Comparison of ENCODE assay signal across 16 mouse cellular contexts in genomic region chr13:29434726-29435125, GRCm38 (mm10).
DNase-seq lines count a peak whose midpoint lies in the region; ATAC-seq and TF ChIP-seq lines count a peak whose summit lies in the region.
"Had no signal": no experiment of that assay in that cellular context is flagged by ENCODE, and none has a peak within 500 bp of the region (broad histone marks: within the 10 kb centered on the region; RNA-seq: fewer than 3 reads in every experiment).

No protein-coding gene starts in this region.

- no peak overlapping the region for H3K9ac ChIP-seq in forebrain, embryonic 12.5 days
- H3K9ac ChIP-seq: heart, embryonic 15.5 days had no signal

- H3K4me1 ChIP-seq in forebrain, embryonic 10.5 days: 0 out of 2 replicates have a peak, but pooled peaks cover 10% of the 10 kb centered on the region
- no peaks in the 10 kb centered on the region; the same call in 1 of the 2 replicates for H3K4me1 ChIP-seq in forebrain, embryonic 12.5 days
- peaks cover 21% of the 10 kb centered on the region for H3K4me1 ChIP-seq in embryonic facial prominence, embryonic 10.5 days

- H3K27me3 ChIP-seq in forebrain, embryonic 10.5 days (ENCODE audit: poor library complexity, severe bottlenecking): no peaks in the 10 kb centered on the region
- H3K27me3 ChIP-seq in forebrain, embryonic 12.5 days: no peaks in the 10 kb centered on the region
- H3K27me3 ChIP-seq in embryonic facial prominence, embryonic 10.5 days (replicated peaks; ENCODE audit: low read depth, poor library complexity, severe bottlenecking): no peaks in the 10 kb centered on the region
- H3K27me3 ChIP-seq: heart, embryonic 15.5 days had no signal

- no peak overlapping the region for H3K4me2 ChIP-seq in forebrain, embryonic 12.5 days
- H3K4me2 ChIP-seq: heart, embryonic 15.5 days had no signal

- intact Hi-C loops in left cerebral cortex, postnatal 4 days (cut with DNase I): no loop called here
- intact Hi-C loops in left cerebral cortex, adult 2 months (cut with DNase I): no loop called here

- WGBS in forebrain, embryonic 10.5 days: 78% methylated on average over 4 of the region's 4 CpGs
- 78% methylated on average over 4 of the region's 4 CpGs for WGBS in forebrain, embryonic 12.5 days
- WGBS in embryonic facial prominence, embryonic 10.5 days: 68% methylated on average over 4 of the region's 4 CpGs

- H3K4me3 ChIP-seq in forebrain, embryonic 10.5 days: no peak overlapping the region
- H3K4me3 ChIP-seq in forebrain, embryonic 12.5 days (replicated peaks): no peak overlapping the region
- no peak overlapping the region for H3K4me3 ChIP-seq in left cerebral cortex, adult 2 months
- H3K4me3 ChIP-seq in embryonic facial prominence, embryonic 10.5 days: no peak overlapping the region
- H3K4me3 ChIP-seq: heart, embryonic 15.5 days had no signal

- H3K36me3 ChIP-seq in forebrain, embryonic 10.5 days (replicated peaks): no peaks in the 10 kb centered on the region
- H3K36me3 ChIP-seq in forebrain, embryonic 12.5 days (replicated peaks): no peaks in the 10 kb centered on the region
- 0 out of 2 replicates have a peak, but pooled peaks cover 3% of the 10 kb centered on the region for H3K36me3 ChIP-seq in embryonic facial prominence, embryonic 10.5 days (replicated peaks)
- H3K36me3 ChIP-seq: heart, embryonic 15.5 days had no signal

- no peak for DNase-seq in forebrain, embryonic 10.5 days (ENCODE audit: extremely low spot score, low spot score)
- peak; percentile 41 for DNase-seq in left cerebral cortex, postnatal 4 days
- DNase-seq in left cerebral cortex, adult 2 months (ENCODE audit: extremely low spot score in 1 of 2, low spot score in 2 of 2): no peak
- DNase-seq in layer of hippocampus, adult 9-11 months: peak; percentile 86
- peak; percentile 68 to 78 for DNase-seq in right cerebral cortex, postnatal 10 days (ENCODE audit: low spot score in 2 of 2)
- DNase-seq in yolk sac, embryonic 10.5 days (ENCODE audit: low spot score): no peak
- DNase-seq in embryonic facial prominence, embryonic 10.5 days (ENCODE audit: low spot score): no peak
- DNase-seq: adrenal gland, postnatal 25 days; cerebellum, adult 11-12 months; embryo, embryonic 11 days; gastrocnemius, postnatal 36 days; kidney, postnatal 10 days; lung, adult 2 months; thymus, postnatal 14 days had no signal

- ATAC-seq in forebrain, embryonic 12.5 days (ENCODE audit: low FRiP score): no peak

- peak overlapping the region; percentile 11; the same call in 1 of the 2 replicates for H3K27ac ChIP-seq in forebrain, embryonic 10.5 days
- no peak overlapping the region for H3K27ac ChIP-seq in forebrain, embryonic 12.5 days
- H3K27ac ChIP-seq in left cerebral cortex, adult 2 months: no peak overlapping the region
- no peak overlapping the region for H3K27ac ChIP-seq in embryonic facial prominence, embryonic 10.5 days (replicated peaks)
- H3K27ac ChIP-seq: heart, embryonic 15.5 days had no signal

- TF ChIP-seq CTCF in left cerebral cortex, adult 2 months (IDR thresholded peaks at IDR 0.05): no peak

- H3K9me3 ChIP-seq in forebrain, embryonic 10.5 days: no peaks in the 10 kb centered on the region
- H3K9me3 ChIP-seq in forebrain, embryonic 12.5 days: no peaks in the 10 kb centered on the region
- H3K9me3 ChIP-seq in embryonic facial prominence, embryonic 10.5 days: no peaks in the 10 kb centered on the region
- H3K9me3 ChIP-seq: heart, embryonic 15.5 days had no signal

Comparison
In these comparisons a context has a peak if more than half of its experiments do, and no peak if none do; other contexts are left out.
1. DNase-seq: peak in left cerebral cortex, postnatal 4 days (single experiment), layer of hippocampus, adult 9-11 months (single experiment) and right cerebral cortex, postnatal 10 days (2 of 2); none in forebrain, embryonic 10.5 days (single experiment), left cerebral cortex, adult 2 months (0 of 2), yolk sac, embryonic 10.5 days (single experiment) and embryonic facial prominence, embryonic 10.5 days (single experiment).